Mouse (Mus musculus) B cell, adult 2 months (primary cell): ENCODE measurements around the gene Pcca.

Experiments used
- DNase-seq, 2 experiments: peaks; one replicate each; pipeline ENCODE4 v3.0.0; 2022

The Pcca gene

GRCm38 (mm10) chr14:122751552-122751951 lies 217.4 kb downstream of the Pcca start:
- DNase-seq, result no peak

- DNase-seq, result no peak
Observed at GRCm38 (mm10) chr14:122753278-122753677, 219.2 kb downstream of the Pcca start.

GRCm38 (mm10) chr14:122754311-122754710 lies 220.2 kb downstream of the Pcca start:
- DNase-seq, result no peak

- no peak for DNase-seq
Observed at GRCm38 (mm10) chr14:122755559-122755958, 221.4 kb downstream of the Pcca start.

- DNase-seq, result no peak
Observed at GRCm38 (mm10) chr14:122756671-122757070, 222.5 kb downstream of the Pcca start.

GRCm38 (mm10) chr14:122759890-122760289 lies 225.8 kb downstream of the Pcca start:
- no peak for DNase-seq

GRCm38 (mm10) chr14:122760803-122761202 lies 226.7 kb downstream of the Pcca start:
- DNase-seq, result no peak

- DNase-seq, result no peak
Observed at GRCm38 (mm10) chr14:122762603-122763002, 228.5 kb downstream of the Pcca start.

- no peak for DNase-seq
Observed at GRCm38 (mm10) chr14:122765951-122766350, 231.8 kb downstream of the Pcca start.

GRCm38 (mm10) chr14:122766448-122766847 lies 232.3 kb downstream of the Pcca start:
- DNase-seq, result no peak

GRCm38 (mm10) chr14:122784701-122785100 lies 250.6 kb downstream of the Pcca start:
- DNase-seq, result no peak

GRCm38 (mm10) chr14:122788199-122788598 lies 254.1 kb downstream of the Pcca start:
- DNase-seq, result no peak

- DNase-seq, result peak; percentile 8 to 12
Observed at GRCm38 (mm10) chr14:122790111-122790510, 256.0 kb downstream of the Pcca start.

- DNase-seq, result no peak
Observed at GRCm38 (mm10) chr14:122793368-122793767, 259.2 kb downstream of the Pcca start.

GRCm38 (mm10) chr14:122800296-122800695 lies 266.2 kb downstream of the Pcca start:
- no peak for DNase-seq

- no peak for DNase-seq
Observed at GRCm38 (mm10) chr14:122821002-122821401, 286.9 kb downstream of the Pcca start.

GRCm38 (mm10) chr14:122823791-122824190 lies 289.7 kb downstream of the Pcca start:
- DNase-seq, result no peak

- no peak for DNase-seq
Observed at GRCm38 (mm10) chr14:122825464-122825863, 291.3 kb downstream of the Pcca start.

- DNase-seq, result no peak
Observed at GRCm38 (mm10) chr14:122830433-122830832, 296.3 kb downstream of the Pcca start.

GRCm38 (mm10) chr14:122833666-122834065 lies 299.5 kb downstream of the Pcca start:
- no peak for DNase-seq

GRCm38 (mm10) chr14:122834753-122835152 lies 300.6 kb downstream of the Pcca start:
- no peak for DNase-seq

GRCm38 (mm10) chr14:122835487-122836190 lies 301.5 kb downstream of the Pcca start:
- no peak for DNase-seq

GRCm38 (mm10) chr14:122836221-122836620 lies 302.1 kb downstream of the Pcca start:
- no peak for DNase-seq

GRCm38 (mm10) chr14:122837018-122837417 lies 302.9 kb downstream of the Pcca start:
- DNase-seq, result no peak

GRCm38 (mm10) chr14:122852506-122853057 lies 318.5 kb downstream of the Pcca start:
- no peak for DNase-seq
